Mouse (Mus musculus): Measurements from ENCODE around the gene Adam15. TPM values are rescaled to one million over a fixed set of nuclear protein-coding genes. Genes with fewer than 3 reads are reported as not detected.

Gene Adam15
- polyA plus RNA-seq, 1 experiment, result 112 TPM

DNA sequence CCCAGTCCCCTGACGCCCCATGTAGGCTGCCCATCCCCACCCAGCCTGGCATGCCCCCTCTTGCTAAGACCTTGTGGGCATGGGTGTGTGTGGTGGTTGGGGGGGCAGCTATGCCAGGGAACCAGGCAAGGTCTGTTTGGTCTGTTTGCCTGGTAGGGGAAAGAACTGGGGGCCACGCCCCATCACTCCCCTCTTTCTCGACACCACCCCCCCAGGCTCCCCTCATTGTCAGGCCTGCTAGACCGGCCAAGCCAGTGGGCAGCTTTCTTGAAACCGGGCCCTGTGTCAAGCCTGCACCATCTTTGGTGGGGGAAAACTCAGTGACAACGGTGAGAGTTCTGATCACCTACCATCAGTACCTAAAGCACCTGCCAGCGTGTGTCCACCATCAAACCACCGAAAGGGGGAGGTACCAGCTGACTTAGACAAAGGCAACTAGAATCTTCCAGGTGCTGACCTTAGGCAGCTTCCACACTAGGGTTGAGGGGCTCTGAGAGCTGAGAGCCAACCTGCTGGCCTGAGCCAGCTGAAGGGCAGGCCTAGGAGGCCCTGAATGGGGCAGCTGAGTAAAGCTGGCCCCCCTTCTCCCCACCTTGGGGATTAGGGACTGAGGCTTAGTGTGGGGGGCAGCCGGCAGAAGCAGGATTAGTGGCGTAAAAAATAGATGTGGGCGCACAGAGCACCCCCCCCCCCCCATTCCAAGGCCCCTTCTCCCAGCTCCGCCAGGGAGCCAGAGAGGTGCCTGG lies 34.7 kb upstream of the Adam15 start:
- TF ChIP-seq CTCF (IDR thresholded peaks at IDR 0.05; ENCODE audit: borderline replicate concordance, insufficient read depth, low read length) (no peak), POLR2A (IDR thresholded peaks at IDR 0.05; ENCODE audit: low read depth, low read length) (no peak)
- Histone ChIP-seq H3K27ac (ENCODE audit: insufficient read depth, low read length) (no peak overlapping the region), H3K4me1 (ENCODE audit: control insufficient read depth, insufficient read depth, low read length) (0 out of 2 replicates have a peak, but pooled peaks cover 1% of the 10 kb centered on the region), H3K4me3 (ENCODE audit: insufficient read depth, low read length) (no peak overlapping the region)

DNA sequence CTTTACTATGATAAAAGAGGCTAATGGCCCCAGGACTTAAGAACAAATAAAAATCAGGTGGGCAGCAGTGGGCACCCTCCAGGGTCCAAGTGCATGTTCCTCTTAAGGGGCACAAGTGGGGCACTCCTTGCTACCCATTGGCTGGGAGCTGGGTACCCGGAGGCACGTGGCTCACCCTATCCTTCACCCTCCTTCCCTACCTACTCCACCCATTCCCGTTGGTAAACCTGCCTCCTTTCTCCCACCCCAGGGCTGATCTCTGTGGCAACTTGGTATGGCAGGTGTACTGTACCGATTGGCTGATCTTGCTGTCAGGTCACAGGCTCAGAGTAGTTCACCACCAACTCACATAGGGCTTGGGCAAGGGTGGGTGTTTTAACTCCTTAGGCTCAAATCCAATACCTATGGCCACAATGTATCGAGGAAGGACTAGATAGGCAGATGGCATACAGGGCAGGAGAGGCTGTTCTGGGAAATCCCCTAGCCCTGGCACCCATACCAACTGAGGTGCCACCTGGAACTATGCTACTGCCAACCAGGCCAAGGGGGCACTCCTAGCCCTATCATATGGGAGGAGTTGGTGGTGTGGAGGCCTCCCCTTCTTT lies 34.0 kb upstream of the Adam15 start:
- 0 out of 2 replicates have a peak, but pooled peaks cover 6% of the 10 kb centered on the region for H3K4me1 ChIP-seq (ENCODE audit: control insufficient read depth, insufficient read depth, low read length)
- H3K4me3 ChIP-seq (ENCODE audit: insufficient read depth, low read length), result no peak overlapping the region
- no peak overlapping the region for H3K27ac ChIP-seq (ENCODE audit: insufficient read depth, low read length)
- TF ChIP-seq POLR2A (IDR thresholded peaks at IDR 0.05; ENCODE audit: low read depth, low read length) (no peak), CTCF (IDR thresholded peaks at IDR 0.05; ENCODE audit: borderline replicate concordance, insufficient read depth, low read length) (no peak)

DNA sequence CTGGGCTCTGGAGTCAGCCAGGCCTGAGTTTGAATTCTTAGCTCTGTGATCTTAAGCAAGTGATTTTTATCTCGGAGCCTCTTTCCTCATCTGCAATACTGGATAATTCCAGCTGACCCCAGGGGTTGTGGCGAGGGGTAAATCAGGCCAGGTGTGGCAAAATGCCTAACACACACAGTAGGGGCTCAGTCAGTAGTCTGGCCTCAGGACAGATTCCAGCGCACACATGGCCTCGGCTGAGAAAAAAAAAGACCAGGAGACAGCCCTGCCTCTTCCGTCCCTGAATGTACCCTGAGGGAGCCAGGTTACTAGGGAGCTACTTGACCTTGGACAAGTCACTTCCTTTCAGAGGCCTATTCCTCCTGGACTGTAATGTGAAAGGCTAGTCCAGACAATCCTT lies 33.2 kb upstream of the Adam15 start:
- TF ChIP-seq CTCF (IDR thresholded peaks at IDR 0.05; ENCODE audit: borderline replicate concordance, insufficient read depth, low read length), result no peak
- TF ChIP-seq POLR2A (IDR thresholded peaks at IDR 0.05; ENCODE audit: low read depth, low read length), result no peak
- Histone ChIP-seq H3K4me1 (ENCODE audit: control insufficient read depth, insufficient read depth, low read length) (0 out of 2 replicates have a peak, but pooled peaks cover 7% of the 10 kb centered on the region), H3K27ac (ENCODE audit: insufficient read depth, low read length) (no peak overlapping the region), H3K4me3 (ENCODE audit: insufficient read depth, low read length) (no peak overlapping the region)

DNA sequence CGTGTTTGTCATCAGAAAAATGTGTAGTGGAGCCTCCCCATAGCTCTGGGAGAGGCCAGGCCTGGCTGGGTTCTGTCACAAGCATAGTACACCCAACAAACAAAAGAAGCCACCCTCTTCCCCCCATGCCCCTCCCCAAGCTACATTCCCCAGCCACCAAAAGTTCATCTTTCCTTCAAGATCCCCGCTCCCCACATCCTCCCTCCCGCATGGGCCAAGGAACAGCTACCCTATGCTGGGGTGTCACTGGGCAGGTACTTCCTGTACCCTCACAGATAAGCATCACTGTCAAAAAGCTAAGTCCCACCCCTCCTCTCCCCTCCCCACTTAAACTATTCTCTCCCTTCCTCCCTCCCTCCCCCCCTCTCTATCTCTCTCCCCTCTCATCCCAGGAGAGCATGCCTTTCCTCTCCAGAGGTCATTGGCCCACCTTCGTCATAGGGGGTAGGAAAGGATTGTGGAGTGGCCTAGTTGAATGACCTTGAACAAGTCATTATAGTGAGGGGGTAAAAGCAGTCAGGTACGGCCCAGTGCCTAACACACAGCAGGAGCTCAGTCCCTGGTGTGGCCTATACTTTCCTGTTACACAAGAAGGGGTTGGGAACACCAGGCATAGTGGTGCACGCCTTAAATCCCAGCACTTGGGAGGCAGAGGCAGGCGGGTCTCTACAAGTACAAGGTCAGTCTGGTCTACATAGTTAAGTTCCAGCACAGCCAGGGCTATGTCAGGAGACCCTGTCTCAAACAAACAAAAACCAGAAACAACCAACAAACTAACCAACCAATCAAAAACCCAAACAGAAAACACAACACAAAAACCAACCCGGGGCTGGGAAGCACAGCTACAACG lies 32.5 kb upstream of the Adam15 start:
- Histone ChIP-seq H3K4me3 (ENCODE audit: insufficient read depth, low read length) (no peak overlapping the region), H3K4me1 (ENCODE audit: control insufficient read depth, insufficient read depth, low read length) (0 out of 2 replicates have a peak, but pooled peaks cover 7% of the 10 kb centered on the region), H3K27ac (ENCODE audit: insufficient read depth, low read length) (no peak overlapping the region)
- TF ChIP-seq POLR2A (IDR thresholded peaks at IDR 0.05; ENCODE audit: low read depth, low read length) (no peak), CTCF (IDR thresholded peaks at IDR 0.05; ENCODE audit: borderline replicate concordance, insufficient read depth, low read length) (no peak)

DNA sequence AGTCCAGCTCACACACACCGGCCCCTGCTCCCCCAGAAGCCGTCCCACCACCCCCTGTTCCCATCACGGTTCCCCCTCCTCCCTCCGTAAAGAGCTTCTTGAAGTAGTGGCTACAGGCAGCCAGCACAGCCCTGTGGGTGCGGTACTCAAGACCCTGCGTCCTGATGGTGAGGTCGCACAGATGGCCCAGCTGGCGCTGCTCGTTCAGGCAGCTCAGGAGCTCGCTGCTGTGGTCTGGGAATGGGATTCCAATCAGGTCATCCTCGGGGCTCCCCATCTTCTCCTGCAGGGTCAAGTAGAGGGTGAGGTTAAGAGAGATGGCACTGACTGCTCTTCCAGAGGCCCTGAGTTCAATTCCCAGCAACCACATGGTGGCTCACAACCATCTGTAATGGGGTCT lies 31.4 kb upstream of the Adam15 start:
- H3K27ac ChIP-seq (ENCODE audit: insufficient read depth, low read length), result no peak overlapping the region
- TF ChIP-seq POLR2A (IDR thresholded peaks at IDR 0.05; ENCODE audit: low read depth, low read length) (no peak), CTCF (IDR thresholded peaks at IDR 0.05; ENCODE audit: borderline replicate concordance, insufficient read depth, low read length) (no peak)
- no peak overlapping the region for H3K4me3 ChIP-seq (ENCODE audit: insufficient read depth, low read length)
- H3K4me1 ChIP-seq (ENCODE audit: control insufficient read depth, insufficient read depth, low read length), result 0 out of 2 replicates have a peak, but pooled peaks cover 7% of the 10 kb centered on the region

DNA sequence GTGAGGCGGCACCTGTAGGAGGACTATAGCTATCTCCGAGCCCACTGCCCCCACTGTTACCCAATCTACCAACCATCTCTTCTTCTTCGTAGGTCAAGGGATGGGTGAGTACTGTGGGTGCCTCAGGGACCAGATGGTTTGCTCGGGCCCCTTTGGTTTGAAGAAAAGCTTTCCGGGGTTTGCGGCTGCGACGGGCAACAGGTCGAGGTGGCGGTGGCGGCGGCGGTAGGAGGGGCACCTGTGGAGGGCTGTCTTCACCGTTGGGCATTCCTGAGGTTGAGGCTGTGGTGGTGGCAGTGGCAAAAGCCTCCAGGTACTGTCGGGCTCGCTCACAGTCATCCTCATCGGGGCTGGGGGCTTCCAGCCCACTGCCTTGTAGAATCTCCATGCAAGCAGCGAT lies 30.9 kb upstream of the Adam15 start:
- Histone ChIP-seq H3K27ac (ENCODE audit: insufficient read depth, low read length) (no peak overlapping the region), H3K4me3 (ENCODE audit: insufficient read depth, low read length) (no peak overlapping the region), H3K4me1 (ENCODE audit: control insufficient read depth, insufficient read depth, low read length) (0 out of 2 replicates have a peak, but pooled peaks cover 7% of the 10 kb centered on the region)
- no peak for TF ChIP-seq CTCF (IDR thresholded peaks at IDR 0.05; ENCODE audit: borderline replicate concordance, insufficient read depth, low read length)
- no peak for TF ChIP-seq POLR2A (IDR thresholded peaks at IDR 0.05; ENCODE audit: low read depth, low read length)

DNA sequence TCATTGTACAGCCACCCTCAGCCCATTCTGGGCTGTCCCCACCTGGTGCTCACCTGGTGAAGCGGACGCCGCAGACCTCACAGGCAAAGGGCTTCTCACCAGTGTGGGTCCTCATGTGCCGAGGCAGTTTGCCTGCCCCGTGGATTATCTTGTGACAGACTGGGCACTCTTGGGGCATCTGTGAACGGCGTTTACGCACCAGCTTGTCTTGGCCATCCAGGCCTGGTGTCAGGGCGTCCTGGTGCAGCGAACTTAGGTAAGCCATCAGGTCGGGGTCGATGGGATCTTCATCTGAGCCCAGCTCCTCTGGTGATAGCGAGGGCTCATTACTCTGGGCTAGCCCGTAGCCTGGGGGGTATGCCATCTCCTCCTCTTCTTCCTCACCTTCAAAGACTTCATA lies 30.5 kb upstream of the Adam15 start:
- TF ChIP-seq POLR2A (IDR thresholded peaks at IDR 0.05; ENCODE audit: low read depth, low read length) (no peak), CTCF (IDR thresholded peaks at IDR 0.05; ENCODE audit: borderline replicate concordance, insufficient read depth, low read length) (no peak)
- Histone ChIP-seq H3K4me3 (ENCODE audit: insufficient read depth, low read length) (no peak overlapping the region), H3K27ac (ENCODE audit: insufficient read depth, low read length) (no peak overlapping the region), H3K4me1 (ENCODE audit: control insufficient read depth, insufficient read depth, low read length) (0 out of 2 replicates have a peak, but pooled peaks cover 7% of the 10 kb centered on the region)

DNA sequence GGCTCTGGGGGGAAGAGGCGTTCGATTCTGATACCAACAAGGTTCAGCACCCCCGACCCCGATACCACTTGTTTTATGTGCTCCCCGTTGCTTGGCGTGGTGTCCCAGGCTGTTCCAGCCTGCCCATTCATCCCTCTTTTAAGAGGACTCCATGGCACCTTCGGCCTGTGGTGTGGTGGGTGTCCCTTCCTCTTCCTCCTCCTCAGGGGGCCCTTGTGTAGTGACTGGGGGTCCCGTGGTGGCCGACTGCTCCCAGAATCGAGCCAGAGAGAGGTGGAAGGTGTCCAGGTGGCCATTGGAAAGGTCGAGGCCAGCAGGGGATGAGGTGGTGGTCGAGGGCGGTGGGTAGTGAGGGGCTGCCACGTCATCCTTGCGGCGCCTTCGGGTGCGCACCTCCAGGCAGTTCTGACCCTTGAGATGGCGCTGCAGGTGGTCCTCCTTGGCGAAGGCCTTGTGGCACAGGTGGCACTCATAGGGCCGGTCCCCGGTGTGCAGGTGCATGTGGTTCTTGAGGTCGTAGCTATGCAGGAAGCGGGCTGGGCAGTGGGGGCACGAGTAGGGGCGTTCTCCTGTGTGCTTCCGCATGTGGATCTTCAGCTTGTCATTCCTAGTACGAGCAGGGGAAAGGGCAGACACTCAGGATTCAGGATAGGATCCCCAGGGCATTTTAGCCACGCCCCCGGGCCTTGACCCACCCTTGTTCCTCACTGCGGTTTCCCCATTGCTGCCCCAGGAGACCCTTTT lies 29.8 kb upstream of the Adam15 start:
- Histone ChIP-seq H3K4me1 (ENCODE audit: control insufficient read depth, insufficient read depth, low read length) (0 out of 2 replicates have a peak, but pooled peaks cover 7% of the 10 kb centered on the region), H3K4me3 (ENCODE audit: insufficient read depth, low read length) (no peak overlapping the region), H3K27ac (ENCODE audit: insufficient read depth, low read length) (no peak overlapping the region)
- TF ChIP-seq CTCF (IDR thresholded peaks at IDR 0.05; ENCODE audit: borderline replicate concordance, insufficient read depth, low read length), result no peak
- no peak for TF ChIP-seq POLR2A (IDR thresholded peaks at IDR 0.05; ENCODE audit: low read depth, low read length)

Data from embryonic fibroblast, embryonic 13.5 days (primary cell).